Mouse (Mus musculus): ENCODE measurements around the gene Snrnp27.

The Snrnp27 gene

GRCm38 (mm10) chr6:86683872-86684654 is at the start of gene Snrnp27:
Snrnp27 (minus strand) TSS chr6:86684522.
- DNase-seq (ENCODE audit: low read depth, low spot score): peak; percentile 85

- DNase-seq (ENCODE audit: low read depth, low spot score): peak; percentile 95
These were observed 49.0 kb upstream of the Snrnp27 start, which contains the start of gene Gmcl1 for GRCm38 (mm10) chr6:86733183-86733876. Gmcl1 (minus strand) TSS chr6:86733383.

GRCm38 (mm10) chr6:86732276-86733173 is 48.2 kb upstream of the Snrnp27 start:
- DNase-seq (ENCODE audit: low read depth, low spot score): peak; percentile 36

- no peak for DNase-seq (ENCODE audit: low read depth, low spot score)
These were observed 44.4 kb upstream of the Snrnp27 start for GRCm38 (mm10) chr6:86728711-86729110.

- DNase-seq (ENCODE audit: low read depth, low spot score): no peak
These were observed 37.7 kb upstream of the Snrnp27 start for GRCm38 (mm10) chr6:86721977-86722376.

- no peak for DNase-seq (ENCODE audit: low read depth, low spot score)
These were observed 23.9 kb upstream of the Snrnp27 start for GRCm38 (mm10) chr6:86708072-86708774.

GRCm38 (mm10) chr6:86702577-86702976 is 18.3 kb upstream of the Snrnp27 start:
- no peak for DNase-seq (ENCODE audit: low read depth, low spot score)

- DNase-seq (ENCODE audit: low read depth, low spot score): no peak
These were observed 13.6 kb upstream of the Snrnp27 start for GRCm38 (mm10) chr6:86697903-86698302.

- DNase-seq (ENCODE audit: low read depth, low spot score): no peak
These were observed 11.9 kb upstream of the Snrnp27 start for GRCm38 (mm10) chr6:86696213-86696612.

GRCm38 (mm10) chr6:86694465-86694864 is 10.1 kb upstream of the Snrnp27 start:
- DNase-seq (ENCODE audit: low read depth, low spot score): peak; percentile 54

GRCm38 (mm10) chr6:86689671-86690070 is 5.3 kb upstream of the Snrnp27 start:
- no peak for DNase-seq (ENCODE audit: low read depth, low spot score)

- no peak for DNase-seq (ENCODE audit: low read depth, low spot score)
These were observed 2.6 kb upstream of the Snrnp27 start for GRCm38 (mm10) chr6:86686971-86687370.

- DNase-seq (ENCODE audit: low read depth, low spot score): no peak
These were observed 311 bp upstream of the Snrnp27 start for GRCm38 (mm10) chr6:86684655-86685011.

- DNase-seq (ENCODE audit: low read depth, low spot score): no peak
These were observed 3.0 kb downstream of the Snrnp27 start for GRCm38 (mm10) chr6:86681289-86681688.

- no peak for DNase-seq (ENCODE audit: low read depth, low spot score)
These were observed 6.0 kb downstream of the Snrnp27 start for GRCm38 (mm10) chr6:86678341-86678740.

GRCm38 (mm10) chr6:86670873-86671272 is 13.4 kb downstream of the Snrnp27 start:
- peak; percentile 77 for DNase-seq (ENCODE audit: low read depth, low spot score)

- peak; percentile 99 for DNase-seq (ENCODE audit: low read depth, low spot score)
These were observed 15.0 kb downstream of the Snrnp27 start for GRCm38 (mm10) chr6:86669240-86669727.

- no peak for DNase-seq (ENCODE audit: low read depth, low spot score)
These were observed 15.6 kb downstream of the Snrnp27 start, which contains the start of gene Mxd1 for GRCm38 (mm10) chr6:86668580-86669239. Mxd1 (minus strand) TSS chr6:86669161.

GRCm38 (mm10) chr6:86667061-86667460 is 17.3 kb downstream of the Snrnp27 start:
- no peak for DNase-seq (ENCODE audit: low read depth, low spot score)

GRCm38 (mm10) chr6:86665560-86666307 is 18.6 kb downstream of the Snrnp27 start:
- no peak for DNase-seq (ENCODE audit: low read depth, low spot score)

Data from c-Kit-negative CD71-positive TER-119-positive erythroid progenitor cells, embryonic 14.5 days (primary cell).